Mouse (Mus musculus) kidney, postnatal 0 days (tissue): ENCODE measurements around the gene Asb18. TPM values are rescaled to one million over a fixed set of nuclear protein-coding genes. Genes with fewer than 3 reads are reported as not detected.
A peak's percentile ranks its signal among the peaks of the same experiment; 100 is the strongest.

Source experiments
- ATAC-seq: fragments of 200-750 bp; cut with Nextera tagmentation; replicated peaks from 2 replicates; pipeline ENCODE4 v1.8.0; 2017; ENCODE audit warnings: low read depth, moderate number of reproducible peaks, moderate TSS enrichment, moderate library complexity; ENCODE audit not compliant: low FRiP score
- DNase-seq: peaks from one replicate; pipeline ENCODE4 v3.0.0-alpha.2; 2016; ENCODE audit warnings: low spot score
- H3K27ac ChIP-seq: fragments of 300-500 bp; sonication (generic); 2 replicates; pipeline ENCODE4 v1.5.1; 2014; ENCODE audit warnings: mild to moderate bottlenecking
- H3K27me3 ChIP-seq: fragments of 300-500 bp; sonication (generic); 2 replicates; pipeline ENCODE4 v1.6.1; 2014; ENCODE audit warnings: low read length, mixed read lengths; ENCODE audit not compliant: insufficient read depth
- H3K36me3 ChIP-seq: fragments of 300-500 bp; sonication (generic); 2 replicates; pipeline ENCODE4 v1.6.1; 2014; ENCODE audit warnings: low read length, mixed read lengths; ENCODE audit not compliant: insufficient read depth
- H3K4me1 ChIP-seq: fragments of 300-500 bp; sonication (generic); replicated peaks from 2 replicates; pipeline ENCODE4 v1.6.1; 2014; ENCODE audit warnings: antibody characterized with exemption, low read length, mixed read lengths; ENCODE audit not compliant: insufficient read depth
- H3K4me2 ChIP-seq: fragments of 300-500 bp; sonication (generic); 2 replicates; pipeline ENCODE4 v1.6.1; 2014; ENCODE audit warnings: mild to moderate bottlenecking, low read length, moderate library complexity, mixed read lengths
- H3K4me3 ChIP-seq: fragments of 300-500 bp; sonication (generic); replicated peaks from 2 replicates; pipeline ENCODE4 v1.5.1; 2014; ENCODE audit warnings: low read depth, low read length
- H3K9ac ChIP-seq: fragments of 300-500 bp; sonication (generic); 2 replicates; pipeline ENCODE4 v1.6.1; 2014; ENCODE audit warnings: low read depth, low read length
- H3K9me3 ChIP-seq: fragments of 300-500 bp; sonication (generic); replicated peaks from 2 replicates; pipeline ENCODE4 v1.6.1; 2016; ENCODE audit warnings: low read length, inconsistent platforms, mixed read lengths
- CTCF ChIP-seq: IDR thresholded peaks from 2 replicates; pipeline ENCODE4 v1.5.1; 2016; ENCODE audit warnings: antibody characterized with exemption, low read depth, mild to moderate bottlenecking, moderate library complexity
- WGBS: fragments of 180-500 bp; shearing (Covaris S2); extraction: QIAGEN DNeasy Blood & Tissue Kit; methylation state at CpG from one replicate; pipeline ENCODE4 v1.1.7; 2014; 5-methylcytosine and 5-hydroxymethylcytosine counted together
- polyA plus RNA-seq: library from polyadenylated mRNA; unstranded; fragments of >200 nt; fragmentation: Nextera tagmentation; extraction: Ambion mirVana; gene quantifications from 2 replicates; pipeline ENCODE4 v1.2.1, GENCODE M21; 2015

Gene Asb18
- polyA plus RNA-seq: not detected in 2 replicates

DNA sequence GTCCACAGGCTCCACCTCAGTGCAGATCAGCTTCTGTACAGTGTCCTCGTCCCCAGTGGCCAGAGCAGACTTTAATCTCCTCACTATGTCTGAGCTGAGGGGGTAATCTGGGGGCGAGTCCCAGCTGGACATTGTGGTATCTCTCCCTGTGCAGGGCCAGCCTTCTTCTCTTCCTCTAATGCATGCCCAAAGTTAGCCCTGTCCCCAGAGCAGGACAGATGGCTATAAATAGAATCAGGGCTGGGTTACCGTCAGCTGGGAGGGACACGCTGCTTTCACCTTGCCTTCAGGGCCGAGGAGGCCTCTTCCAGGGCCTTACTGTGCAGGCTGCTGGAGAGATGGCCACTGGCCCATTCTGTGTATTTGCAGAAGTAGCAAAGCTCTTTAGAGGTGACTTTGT is at the start of gene Asb18:
Asb18 (minus strand) TSS at position 221 of the 400 bp plus-strand sequence.
- Histone ChIP-seq H3K4me1 (no peaks in the 10 kb centered on the region), H3K9me3 (no peaks in the 10 kb centered on the region), H3K4me3 (no peak within 1 kb of the TSS), H3K36me3 (no peaks in the 10 kb centered on the region), H3K27ac (no peak within 1 kb of the TSS), H3K4me2 (no peak within 1 kb of the TSS), H3K27me3 (no peaks in the 10 kb centered on the region), H3K9ac (no peak within 1 kb of the TSS)
- DNase-seq: no peak
- no peak for ATAC-seq
- 81% methylated on average over 5 of the region's 5 CpGs for WGBS
- TF ChIP-seq CTCF: no peak

DNA sequence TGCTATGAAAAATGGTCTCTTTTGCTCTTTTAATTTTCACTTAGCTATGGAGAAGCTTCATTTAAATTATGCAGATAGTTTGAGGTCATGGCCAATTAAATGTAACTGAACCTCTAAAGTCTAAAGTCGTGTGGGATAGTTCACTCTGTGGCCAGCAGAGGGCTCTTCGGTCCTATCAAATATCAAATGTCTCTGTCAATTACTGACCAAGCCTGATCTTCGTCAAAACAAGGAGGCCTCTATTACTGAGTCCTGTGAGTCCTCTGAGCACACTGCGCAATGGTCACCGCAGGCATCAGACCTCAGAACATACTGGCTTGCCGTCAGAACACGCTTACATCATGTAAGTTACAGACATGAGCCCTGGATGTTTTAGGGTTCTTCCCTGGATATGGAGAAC is 46.1 kb upstream of the Asb18 start:
- Histone ChIP-seq H3K9me3 (no peaks in the 10 kb centered on the region), H3K36me3 (no peaks in the 10 kb centered on the region), H3K4me3 (no peak overlapping the region), H3K4me1 (no peaks in the 10 kb centered on the region), H3K27me3 (no peaks in the 10 kb centered on the region), H3K27ac (no peak overlapping the region), H3K9ac (no peak overlapping the region), H3K4me2 (no peak overlapping the region)
- WGBS: 25% methylated on average over 7 of the region's 7 CpGs
- DNase-seq: peak; percentile 87
- ATAC-seq: peak; percentile 36; the same call in 1 of the 2 replicates
- peak; percentile 90 for TF ChIP-seq CTCF

DNA sequence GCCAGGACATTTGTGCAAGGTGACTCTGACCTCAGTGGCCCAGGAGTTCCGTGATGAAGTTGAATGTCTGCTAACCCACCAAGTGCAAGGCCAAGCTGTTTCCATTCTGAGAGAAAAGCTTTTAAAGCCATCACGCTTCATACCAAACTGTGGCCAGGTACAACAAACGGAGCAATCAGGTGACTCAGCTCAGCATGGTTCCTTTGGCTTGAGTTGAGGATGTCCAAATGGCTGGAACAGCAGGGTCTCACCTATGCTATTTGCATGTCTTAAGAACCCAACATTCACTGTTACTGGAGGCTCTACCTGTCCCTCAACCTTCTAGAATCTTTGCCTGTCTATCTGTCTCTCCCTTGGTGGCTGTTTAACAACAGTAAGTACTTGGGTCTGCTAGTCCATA is 45.6 kb upstream of the Asb18 start:
- WGBS: 82% methylated on average over 3 of the region's 3 CpGs
- no peak overlapping the region for H3K4me3 ChIP-seq

DNA sequence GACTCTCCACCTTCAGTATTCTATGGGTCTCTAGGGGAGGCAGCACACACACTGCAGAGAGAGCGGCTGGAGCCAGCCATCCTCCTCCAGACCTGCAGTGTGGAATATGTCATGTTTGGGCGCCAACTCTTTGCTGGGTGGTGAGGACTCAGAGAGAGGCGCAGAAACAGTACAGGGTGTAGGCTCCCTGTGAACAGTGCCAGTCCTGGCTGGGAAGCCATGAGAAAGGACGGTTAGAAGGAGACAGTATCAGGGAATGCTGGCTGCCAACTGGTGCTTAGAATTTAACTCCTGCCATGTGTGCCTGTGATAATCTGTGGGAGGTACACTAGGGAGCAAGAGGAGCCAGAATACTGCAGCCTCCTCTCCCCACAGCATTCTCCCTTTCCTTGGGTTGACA is 40.5 kb upstream of the Asb18 start:
- Histone ChIP-seq H3K36me3 (no peaks in the 10 kb centered on the region), H3K4me2 (no peak overlapping the region), H3K9ac (no peak overlapping the region), H3K27ac (no peak overlapping the region), H3K4me1 (0 out of 2 replicates have a peak, but pooled peaks cover 4% of the 10 kb centered on the region), H3K9me3 (no peaks in the 10 kb centered on the region), H3K4me3 (no peak overlapping the region), H3K27me3 (no peaks in the 10 kb centered on the region)
- no peak for ATAC-seq
- 72% methylated on average over 4 of the region's 4 CpGs for WGBS
- TF ChIP-seq CTCF: no peak
- DNase-seq: no peak

More for the DNA sequence above, 45.6 kb upstream of the Asb18 start:
- Histone ChIP-seq H3K27me3 (no peaks in the 10 kb centered on the region), H3K4me2 (no peak overlapping the region), H3K4me1 (no peaks in the 10 kb centered on the region), H3K27ac (no peak overlapping the region), H3K36me3 (no peaks in the 10 kb centered on the region), H3K9ac (no peak overlapping the region), H3K9me3 (no peaks in the 10 kb centered on the region)
- DNase-seq: no peak
- ATAC-seq: no peak
- no peak for TF ChIP-seq CTCF

DNA sequence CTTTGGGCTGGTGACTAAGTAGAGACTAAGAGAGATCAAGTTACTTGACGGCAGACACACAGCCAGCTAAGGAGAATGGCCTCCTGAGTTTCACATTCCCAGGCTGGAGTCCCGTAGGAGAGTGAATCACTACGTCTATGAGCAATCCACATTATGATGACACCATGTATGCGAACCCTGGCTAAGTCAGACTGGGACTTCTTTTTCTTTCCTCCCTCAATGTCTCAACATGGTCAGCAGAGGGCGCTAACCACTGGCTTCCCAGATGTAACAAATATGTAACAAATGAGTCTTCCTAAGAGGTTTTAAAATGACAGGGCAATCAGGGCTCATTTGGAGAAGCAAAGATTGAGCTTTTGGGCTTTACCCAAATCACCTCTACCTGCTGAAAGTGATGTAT is 36.9 kb upstream of the Asb18 start:
- H3K4me1 ChIP-seq: 0 out of 2 replicates have a peak, but pooled peaks cover 4% of the 10 kb centered on the region
- H3K9ac ChIP-seq: no peak overlapping the region
- ATAC-seq (no peak), DNase-seq (peak; percentile 89)
- H3K4me3 ChIP-seq: no peak overlapping the region
- peak; percentile 82 for TF ChIP-seq CTCF
- WGBS: 14% methylated on average over 5 of the region's 5 CpGs
- no peaks in the 10 kb centered on the region; the same call in 1 of the 2 replicates for H3K27me3 ChIP-seq
- no peak overlapping the region for H3K4me2 ChIP-seq
- H3K9me3 ChIP-seq: no peaks in the 10 kb centered on the region
- H3K27ac ChIP-seq: no peak overlapping the region
- no peaks in the 10 kb centered on the region for H3K36me3 ChIP-seq

DNA sequence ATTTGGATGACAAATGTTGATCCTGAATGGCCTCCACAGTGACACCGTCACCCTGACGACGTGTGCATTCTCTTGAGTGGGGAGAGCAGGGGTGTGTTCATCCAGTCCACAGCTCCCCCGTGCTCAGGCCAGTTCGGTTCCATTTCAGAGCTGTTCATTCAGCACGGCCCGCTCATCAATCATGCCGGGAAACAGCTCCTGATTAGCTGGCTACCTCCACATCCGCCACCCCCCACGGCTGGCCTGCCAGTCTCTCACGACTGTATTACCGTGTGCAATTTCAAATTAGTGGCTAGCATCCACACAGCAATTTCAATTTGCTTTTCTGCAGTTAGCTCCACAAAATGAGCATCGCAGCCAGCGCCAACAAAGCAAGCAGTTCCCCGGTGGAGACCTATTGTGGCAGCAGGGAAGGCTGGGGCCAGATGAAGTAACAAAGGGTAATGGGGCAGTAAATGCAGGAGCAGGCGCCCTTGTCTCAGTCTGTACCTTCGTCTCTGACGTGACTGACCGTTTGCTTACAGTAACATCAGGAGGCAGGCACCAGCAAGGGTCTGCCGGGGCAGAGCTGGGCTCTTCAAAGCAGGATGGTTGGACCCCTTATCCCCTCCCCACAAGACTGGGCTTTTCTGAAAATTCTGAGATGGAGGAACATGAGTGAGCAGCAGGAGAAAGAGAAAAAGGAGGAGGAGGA is 35.7 kb upstream of the Asb18 start:
- 11% methylated on average over 20 of the region's 20 CpGs for WGBS
- H3K36me3 ChIP-seq: no peaks in the 10 kb centered on the region
- ATAC-seq (no peak), DNase-seq (peak; percentile 37)
- peak overlapping the region; percentile 25; the same call in 1 of the 2 replicates for H3K4me2 ChIP-seq
- no peak overlapping the region for H3K27ac ChIP-seq
- H3K4me1 ChIP-seq: 0 out of 2 replicates have a peak, but pooled peaks cover 4% of the 10 kb centered on the region
- H3K27me3 ChIP-seq: no peaks in the 10 kb centered on the region; the same call in 1 of the 2 replicates
- no peak overlapping the region for H3K9ac ChIP-seq
- no peaks in the 10 kb centered on the region for H3K9me3 ChIP-seq
- no peak for TF ChIP-seq CTCF
- H3K4me3 ChIP-seq: no peak overlapping the region
